Comparison of ENCODE assay signal across 7 mouse cellular contexts in genomic region chr5:3803292-3804165, GRCm38 (mm10). TPM values are rescaled to one million over a fixed set of nuclear protein-coding genes. Genes with fewer than 3 reads are reported as not detected.
A peak's percentile ranks its signal among the peaks of the same experiment; 100 is the strongest.
DNase-seq lines count a peak whose midpoint lies in the region; ATAC-seq and TF ChIP-seq lines count a peak whose summit lies in the region.

No protein-coding gene starts in this region.

- DNase-seq in lung, adult 2 months: no peak
- DNase-seq in lung, postnatal 4 days: no peak
- DNase-seq in T-cell, adult 2 months (ENCODE audit: low spot score): peak; percentile 31
- DNase-seq in splenic B cell, adult 2 months (ENCODE audit: low read depth, low spot score): peak; percentile 8
- no peak for DNase-seq in spleen, postnatal 4 days (ENCODE audit: low spot score in 2 of 2)

- H3K4me1 ChIP-seq in lung, adult 2 months (ENCODE audit: control insufficient read depth, insufficient read depth, low read length): peaks cover 4% of the 10 kb centered on the region
- peaks cover 9% of the 10 kb centered on the region for H3K4me1 ChIP-seq in forebrain, embryonic 16.5 days (replicated peaks; ENCODE audit: control insufficient read depth, insufficient read depth, low read length)
- peaks cover 38% of the 10 kb centered on the region for H3K4me1 ChIP-seq in liver, embryonic 15.5 days (replicated peaks)

- no peaks in the 10 kb centered on the region for H3K27me3 ChIP-seq in forebrain, embryonic 16.5 days (replicated peaks; ENCODE audit: control insufficient read depth, insufficient read depth, low read length)
- no peaks in the 10 kb centered on the region for H3K27me3 ChIP-seq in liver, embryonic 15.5 days
- H3K27me3 ChIP-seq in splenic B cell, adult 2 months (ENCODE audit: control insufficient read depth, insufficient read depth, low read length, poor library complexity, severe bottlenecking): no peaks in the 10 kb centered on the region

- ATAC-seq in forebrain, embryonic 16.5 days: peak; percentile 76
- ATAC-seq in liver, embryonic 15.5 days (ENCODE audit: insufficient read depth): peak; percentile 78

- H3K9ac ChIP-seq in forebrain, embryonic 16.5 days (replicated peaks; ENCODE audit: low read depth, low read length): peak overlapping the region; percentile 80
- H3K9ac ChIP-seq in liver, embryonic 15.5 days: peak overlapping the region; percentile 81

- no peaks in the 10 kb centered on the region for H3K36me3 ChIP-seq in forebrain, embryonic 16.5 days (ENCODE audit: control insufficient read depth, insufficient read depth)
- 0 out of 2 replicates have a peak, but pooled peaks cover 4% of the 10 kb centered on the region for H3K36me3 ChIP-seq in liver, embryonic 15.5 days (replicated peaks)
- H3K36me3 ChIP-seq in splenic B cell, adult 2 months (ENCODE audit: control insufficient read depth, insufficient read depth, low read length, poor library complexity, severe bottlenecking): 0 out of 2 replicates have a peak, but pooled peaks cover 3% of the 10 kb centered on the region

- under 1% methylated on average over 36 of the region's 36 CpGs for WGBS in lung, adult 2 months
- under 1% methylated on average over 36 of the region's 36 CpGs for WGBS in forebrain, embryonic 16.5 days
- WGBS in liver, embryonic 15.5 days (ENCODE audit: insufficient replicate concordance): under 1% methylated on average over 36 of the region's 36 CpGs

- peak overlapping the region; percentile 91 for H3K4me3 ChIP-seq in lung, adult 2 months (replicated peaks; ENCODE audit: extremely low read depth, low read depth, low read length)
- H3K4me3 ChIP-seq in forebrain, embryonic 16.5 days (replicated peaks; ENCODE audit: low read length): peak overlapping the region; percentile 85
- peak overlapping the region; percentile 98 for H3K4me3 ChIP-seq in liver, embryonic 15.5 days (replicated peaks)

- H3K27ac ChIP-seq in forebrain, embryonic 16.5 days (ENCODE audit: low read length): peak overlapping the region; percentile 89
- peak overlapping the region; percentile 94 for H3K27ac ChIP-seq in liver, embryonic 15.5 days (replicated peaks)

- no peak for TF ChIP-seq POLR2A in lung, adult 2 months (IDR thresholded peaks at IDR 0.05; ENCODE audit: borderline replicate concordance, extremely low read depth, low read depth, low read length)

- no peak for TF ChIP-seq CTCF in lung, adult 2 months (IDR thresholded peaks at IDR 0.05; ENCODE audit: insufficient read depth, low read length)

- H3K9me3 ChIP-seq in forebrain, embryonic 16.5 days (ENCODE audit: control insufficient read depth, low read length): no peaks in the 10 kb centered on the region
- no peaks in the 10 kb centered on the region for H3K9me3 ChIP-seq in liver, embryonic 15.5 days (replicated peaks)

- H3K4me2 ChIP-seq in forebrain, embryonic 16.5 days (ENCODE audit: low read length): peak overlapping the region; percentile 73
- H3K4me2 ChIP-seq in liver, embryonic 15.5 days: peak overlapping the region; percentile 84

RNA-seq across cellular contexts. Expression of gene Krit1, which starts 0.5 kb away (rescaled TPM):
- 5.9 and 10.3 TPM in 2 replicates for polyA plus RNA-seq in lung, adult 2 months (2012; rRNA removed)
- polyA plus RNA-seq in forebrain, embryonic 16.5 days (2015; fragmentation: Nextera tagmentation; extraction: Ambion mirVana): 68.8 and 72.8 TPM in 2 replicates
- polyA plus RNA-seq in liver, embryonic 15.5 days (2015; fragmentation: Nextera tagmentation; extraction: Ambion mirVana): 17.8 and 18.1 TPM in 2 replicates

RNA-seq across cellular contexts. Expression of gene Ankib1, which starts 0.8 kb away (rescaled TPM):
- 6.5 and 7.9 TPM in 2 replicates for polyA plus RNA-seq in lung, adult 2 months (2012; rRNA removed)
- polyA plus RNA-seq in forebrain, embryonic 16.5 days (2015; fragmentation: Nextera tagmentation; extraction: Ambion mirVana): 19.2 and 20.2 TPM in 2 replicates
- polyA plus RNA-seq in liver, embryonic 15.5 days (2015; fragmentation: Nextera tagmentation; extraction: Ambion mirVana): 3.4 and 3.5 TPM in 2 replicates

RNA-seq across cellular contexts. Expression of gene Lrrd1, which starts 41.4 kb away (rescaled TPM):
- 0.04 and 0.07 TPM in 2 replicates for polyA plus RNA-seq in lung, adult 2 months (2012; rRNA removed)
- polyA plus RNA-seq in forebrain, embryonic 16.5 days (2015; fragmentation: Nextera tagmentation; extraction: Ambion mirVana): 0.11 and 0.14 TPM in 2 replicates
- polyA plus RNA-seq in liver, embryonic 15.5 days (2015; fragmentation: Nextera tagmentation; extraction: Ambion mirVana): 0.06 TPM in 1 of 2 replicates, not detected in the other

Comparison
In these comparisons a context has a peak if more than half of its experiments do, and no peak if none do; other contexts are left out.
1. DNase-seq: peak in T-cell, adult 2 months (single experiment) and splenic B cell, adult 2 months (single experiment); none in lung, adult 2 months (single experiment), lung, postnatal 4 days (0 of 2) and spleen, postnatal 4 days (0 of 2).
2. Peak in every context shown above with its lines, with median percentiles within 50 percentile points of each other: H3K4me3 ChIP-seq.